Mouse (Mus musculus): Measurements from ENCODE around the gene Cyct. TPM values are rescaled to one million over a fixed set of nuclear protein-coding genes. Genes with fewer than 3 reads are reported as not detected.

Cyct gene
- polyA plus RNA-seq, 1 experiment from 2014 or later = not detected

GRCm38 (mm10) chr2:76330081-76330480 is 30.2 kb downstream of the Cyct start:
- ATAC-seq (ENCODE audit: low FRiP score, low read depth) = no peak
- H3K9ac ChIP-seq = no peak overlapping the region
- no peak overlapping the region for H3K4me3 ChIP-seq
- H3K27me3 ChIP-seq = no peaks in the 10 kb centered on the region
- no peak overlapping the region for H3K27ac ChIP-seq (replicated peaks)
- no peak overlapping the region for H3K4me2 ChIP-seq
- WGBS = 92% methylated on average over 5 of the region's 5 CpGs
- no peaks in the 10 kb centered on the region for H3K4me1 ChIP-seq (replicated peaks)
- no peaks in the 10 kb centered on the region for H3K36me3 ChIP-seq
- H3K9me3 ChIP-seq = no peaks in the 10 kb centered on the region

GRCm38 (mm10) chr2:76326161-76326560 is 34.1 kb downstream of the Cyct start:
- WGBS = 90% methylated on average over 3 of the region's 3 CpGs
- Histone ChIP-seq H3K4me1 (replicated peaks) (no peaks in the 10 kb centered on the region), H3K27ac (replicated peaks) (no peak overlapping the region), H3K9me3 (no peaks in the 10 kb centered on the region), H3K27me3 (no peaks in the 10 kb centered on the region), H3K9ac (no peak overlapping the region), H3K4me2 (no peak overlapping the region), H3K36me3 (no peaks in the 10 kb centered on the region), H3K4me3 (no peak overlapping the region)
- ATAC-seq (ENCODE audit: low FRiP score, low read depth) = no peak

- Histone ChIP-seq H3K4me2 (no peak overlapping the region), H3K9ac (no peak overlapping the region), H3K9me3 (no peaks in the 10 kb centered on the region), H3K36me3 (no peaks in the 10 kb centered on the region), H3K27me3 (no peaks in the 10 kb centered on the region), H3K27ac (replicated peaks) (no peak overlapping the region), H3K4me3 (no peak overlapping the region), H3K4me1 (replicated peaks) (no peaks in the 10 kb centered on the region)
- ATAC-seq (ENCODE audit: low FRiP score, low read depth) = no peak
- WGBS = 74% methylated on average over 5 of the region's 5 CpGs
Observed at GRCm38 (mm10) chr2:76324463-76324862, 35.8 kb downstream of the Cyct start.

GRCm38 (mm10) chr2:76323185-76323875 is 36.9 kb downstream of the Cyct start:
- no peak overlapping the region for H3K4me3 ChIP-seq
- no peak overlapping the region for H3K27ac ChIP-seq (replicated peaks)
- H3K36me3 ChIP-seq = no peaks in the 10 kb centered on the region
- ATAC-seq (ENCODE audit: low FRiP score, low read depth) = no peak
- no peak overlapping the region for H3K9ac ChIP-seq
- H3K27me3 ChIP-seq = no peaks in the 10 kb centered on the region
- no peaks in the 10 kb centered on the region for H3K9me3 ChIP-seq
- H3K4me2 ChIP-seq = no peak overlapping the region
- WGBS = 87% methylated on average over 21 of the region's 21 CpGs
- no peaks in the 10 kb centered on the region for H3K4me1 ChIP-seq (replicated peaks)

- 87% methylated on average over 6 of the region's 6 CpGs for WGBS
- no peak for ATAC-seq (ENCODE audit: low FRiP score, low read depth)
Observed at GRCm38 (mm10) chr2:76320336-76320735, 39.9 kb downstream of the Cyct start.

GRCm38 (mm10) chr2:76319231-76319630 is 41.0 kb downstream of the Cyct start:
- H3K4me3 ChIP-seq = no peak overlapping the region
- no peak for ATAC-seq (ENCODE audit: low FRiP score, low read depth)
- no peaks in the 10 kb centered on the region for H3K36me3 ChIP-seq
- H3K9ac ChIP-seq = no peak overlapping the region
- H3K9me3 ChIP-seq = no peaks in the 10 kb centered on the region
- no peak overlapping the region for H3K27ac ChIP-seq (replicated peaks)
- WGBS = 87% methylated on average over 6 of the region's 6 CpGs
- no peak overlapping the region for H3K4me2 ChIP-seq
- no peaks in the 10 kb centered on the region for H3K27me3 ChIP-seq
- H3K4me1 ChIP-seq (replicated peaks) = no peaks in the 10 kb centered on the region

More at GRCm38 (mm10) chr2:76320336-76320735, 39.9 kb downstream of the Cyct start:
- no peak overlapping the region for H3K4me2 ChIP-seq
- no peaks in the 10 kb centered on the region for H3K36me3 ChIP-seq
- H3K27ac ChIP-seq (replicated peaks) = no peak overlapping the region
- H3K4me1 ChIP-seq (replicated peaks) = no peaks in the 10 kb centered on the region
- no peak overlapping the region for H3K9ac ChIP-seq
- no peaks in the 10 kb centered on the region for H3K27me3 ChIP-seq
- H3K9me3 ChIP-seq = no peaks in the 10 kb centered on the region
- no peak overlapping the region for H3K4me3 ChIP-seq

Small RNAs within 50 kb of the gene (microRNA-seq; reads per million reads assigned to microRNA genes)
- not detected for gene Gm44337

Other genes with a start within 250 kb of the Cyct start
- 1.1 and 1.6 TPM in 2 replicates for gene Pde11a, start 21.7 kb downstream of the Cyct start, polyA plus RNA-seq (2015; fragmentation: Nextera tagmentation; extraction: Ambion mirVana)
- 16.5 and 19.0 TPM in 2 replicates for gene Rbm45, start 9.5 kb upstream of the Cyct start, polyA plus RNA-seq (2015; fragmentation: Nextera tagmentation; extraction: Ambion mirVana)
- 27.2 and 28.0 TPM in 2 replicates for gene Osbpl6, start 46.1 kb upstream of the Cyct start, polyA plus RNA-seq (2015; fragmentation: Nextera tagmentation; extraction: Ambion mirVana)